17 mouse cellular contexts compared by ENCODE assay signal in the genomic region with DNA sequence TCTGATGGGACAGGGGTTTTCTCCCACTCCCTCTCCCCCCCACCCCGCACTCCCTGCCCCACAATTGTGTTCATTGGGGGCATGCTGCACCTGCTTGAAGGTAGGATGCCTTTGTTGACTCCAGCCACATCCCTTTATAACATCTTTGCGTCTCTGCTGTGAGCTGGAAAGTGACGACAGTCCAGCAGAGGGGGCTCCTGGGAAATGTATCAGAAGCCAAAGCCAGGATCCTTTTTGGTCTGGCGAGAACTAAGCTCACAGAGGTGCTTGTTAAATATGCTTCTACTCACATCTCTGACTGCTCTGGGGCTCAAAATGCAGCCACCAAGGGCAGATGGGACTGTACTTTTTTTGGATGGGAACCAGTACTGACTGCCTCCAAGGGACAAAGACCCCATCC. TPM values are rescaled to one million over a fixed set of nuclear protein-coding genes. Genes with fewer than 3 reads are reported as not detected.
DNase-seq lines count a peak whose midpoint lies in the region; ATAC-seq and TF ChIP-seq lines count a peak whose summit lies in the region.
"Had no signal": no experiment of that assay in that cellular context is flagged by ENCODE, and none has a peak within 500 bp of the region (broad histone marks: within the 10 kb centered on the region; RNA-seq: fewer than 3 reads in every experiment).

No protein-coding gene starts in this region.

- 28% methylated on average over 4 of the region's 4 CpGs for WGBS in heart, postnatal 0 days
- WGBS in lung, embryonic 14.5 days: 45% methylated on average over 4 of the region's 4 CpGs

- TF ChIP-seq EP300 in heart, postnatal 0 days (IDR thresholded peaks at IDR 0.05; ENCODE audit: low read depth): no peak

- H3K4me3 ChIP-seq in heart, postnatal 0 days (ENCODE audit: low read depth, low read length): no peak overlapping the region
- H3K4me3 ChIP-seq in lung, embryonic 14.5 days (ENCODE audit: low read depth, low read length): no peak overlapping the region
- H3K4me3 ChIP-seq: embryonic facial prominence, embryonic 12.5 days; kidney, embryonic 15.5 days; myocyte had no signal

- no peak for ATAC-seq in heart, postnatal 0 days (ENCODE audit: insufficient read depth, low read depth)
- no peak for ATAC-seq in lung, embryonic 14.5 days (ENCODE audit: insufficient read depth)
- ATAC-seq: hindbrain, embryonic 16.5 days had no signal

- no peaks in the 10 kb centered on the region for H3K4me1 ChIP-seq in heart, postnatal 0 days (ENCODE audit: control insufficient read depth, insufficient read depth)
- H3K4me1 ChIP-seq in lung, embryonic 14.5 days (ENCODE audit: insufficient read depth): no peaks in the 10 kb centered on the region
- H3K4me1 ChIP-seq: embryonic facial prominence, embryonic 12.5 days; kidney, embryonic 15.5 days had no signal

- H3K9me3 ChIP-seq in heart, postnatal 0 days (replicated peaks; ENCODE audit: control insufficient read depth, low read length): no peaks in the 10 kb centered on the region
- H3K9me3 ChIP-seq in lung, embryonic 14.5 days (ENCODE audit: low read depth, low read length): no peaks in the 10 kb centered on the region
- H3K9me3 ChIP-seq: embryonic facial prominence, embryonic 12.5 days; kidney, embryonic 15.5 days had no signal

- no peak for DNase-seq in heart, postnatal 0 days (ENCODE audit: low spot score)
- no peak for DNase-seq in heart, adult 18-20 months
- no peak for DNase-seq in lung, embryonic 14.5 days
- DNase-seq in lung, adult 18-20 months: no peak
- peak; percentile 55 for DNase-seq in 416B (ENCODE audit: low read depth)
- DNase-seq in NIH3T3 (ENCODE audit: low read depth): peak; percentile 19
- DNase-seq in cerebellum, adult 11 months: no peak
- DNase-seq: adrenal gland, postnatal 25 days; cerebellum, postnatal 25 days; heart, adult 11 months; heart, postnatal 14 days; layer of hippocampus, adult 9-11 months; right cerebral cortex, postnatal 25 days had no signal

- no peaks in the 10 kb centered on the region for H3K27me3 ChIP-seq in heart, postnatal 0 days (ENCODE audit: control insufficient read depth, insufficient read depth, low read length)
- no peaks in the 10 kb centered on the region for H3K27me3 ChIP-seq in lung, embryonic 14.5 days (ENCODE audit: insufficient read depth, low read length)
- H3K27me3 ChIP-seq: kidney, embryonic 15.5 days had no signal

- no peak overlapping the region for H3K4me2 ChIP-seq in heart, postnatal 0 days (ENCODE audit: low read depth, low read length)
- no peak overlapping the region for H3K4me2 ChIP-seq in lung, embryonic 14.5 days
- H3K4me2 ChIP-seq: embryonic facial prominence, embryonic 12.5 days; kidney, embryonic 15.5 days had no signal

- TF ChIP-seq CTCF in heart, postnatal 0 days (IDR thresholded peaks at IDR 0.05; ENCODE audit: low read depth): 0 out of 2 replicates have a peak, but pooled peaks have one; percentile 13
- TF ChIP-seq CTCF in lung, embryonic 14.5 days (IDR thresholded peaks at IDR 0.05; ENCODE audit: low read depth): 0 out of 2 replicates have a peak, but pooled peaks have one; percentile 14

- H3K36me3 ChIP-seq in heart, postnatal 0 days (replicated peaks; ENCODE audit: control insufficient read depth, insufficient read depth, low read length): no peaks in the 10 kb centered on the region
- H3K36me3 ChIP-seq in lung, embryonic 14.5 days (ENCODE audit: insufficient read depth): no peaks in the 10 kb centered on the region
- H3K36me3 ChIP-seq: embryonic facial prominence, embryonic 12.5 days; kidney, embryonic 15.5 days had no signal

- no peak overlapping the region for H3K9ac ChIP-seq in heart, postnatal 0 days (replicated peaks; ENCODE audit: low read depth, low read length)
- no peak overlapping the region for H3K9ac ChIP-seq in lung, embryonic 14.5 days
- H3K9ac ChIP-seq: embryonic facial prominence, embryonic 12.5 days; kidney, embryonic 15.5 days had no signal

- no peak overlapping the region for H3K27ac ChIP-seq in heart, postnatal 0 days (ENCODE audit: low read depth)
- H3K27ac ChIP-seq in lung, embryonic 14.5 days (ENCODE audit: low read depth): no peak overlapping the region
- H3K27ac ChIP-seq: embryonic facial prominence, embryonic 12.5 days; kidney, embryonic 15.5 days had no signal

RNA-seq across cellular contexts. Expression of a gene that starts 21.0 kb away (rescaled TPM):
- 33.4 and 51.5 TPM in 2 replicates for total RNA-seq in heart, postnatal 0 days (2014; rRNA removed; ENCODE audit: low replicate concordance)
- polyA plus RNA-seq in heart, postnatal 0 days (2015; fragmentation: Nextera tagmentation; extraction: Ambion mirVana): 8.2 and 10.0 TPM in 2 replicates
- total RNA-seq in heart, adult 18-20 months (2021): 10 to 100 TPM; 41.3 to 49.2 TPM
- polyA plus RNA-seq in lung, embryonic 14.5 days (2014; fragmentation: Nextera tagmentation; extraction: Ambion mirVana): 43.5 and 49.8 TPM in 2 replicates

RNA-seq across cellular contexts. Expression of a gene that starts 58.8 kb away (rescaled TPM):
- 39.8 and 41.9 TPM in 2 replicates for total RNA-seq in heart, postnatal 0 days (2014; rRNA removed; ENCODE audit: low replicate concordance)
- polyA plus RNA-seq in heart, postnatal 0 days (2015; fragmentation: Nextera tagmentation; extraction: Ambion mirVana): 15.0 and 15.7 TPM in 2 replicates
- total RNA-seq in heart, adult 18-20 months (2021): 100 to 1,000 TPM; 113 to 118 TPM
- 15.1 and 15.3 TPM in 2 replicates for polyA plus RNA-seq in lung, embryonic 14.5 days (2014; fragmentation: Nextera tagmentation; extraction: Ambion mirVana)

Comparison
In these comparisons a context has a peak if more than half of its experiments do, and no peak if none do; other contexts are left out.
1. DNase-seq: peak in 416B (single experiment) and NIH3T3 (single experiment); none in heart, postnatal 0 days (single experiment), heart, adult 18-20 months (0 of 2), lung, embryonic 14.5 days (single experiment), lung, adult 18-20 months (0 of 2) and cerebellum, adult 11 months (single experiment).